In the genomic region with DNA sequence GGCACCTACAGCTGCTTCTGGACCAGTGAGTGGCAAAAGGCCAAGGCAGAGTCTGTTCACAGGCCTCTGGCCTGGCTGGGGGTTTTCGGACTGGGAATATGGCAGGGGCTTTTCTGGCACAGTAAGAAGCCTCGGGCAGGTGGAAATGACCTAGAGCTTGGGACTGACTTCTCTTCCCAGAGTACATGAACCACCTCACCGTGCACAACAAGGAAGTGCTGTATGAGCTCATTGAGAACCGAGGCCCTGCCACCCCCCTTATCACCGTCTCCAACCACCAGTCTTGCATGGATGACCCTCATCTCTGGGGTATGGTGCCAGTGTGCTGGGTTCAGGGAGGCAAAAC, we compare ENCODE assay signal across 8 mouse cellular contexts. TPM values are rescaled to one million over a fixed set of nuclear protein-coding genes. Genes with fewer than 3 reads are reported as not detected.
DNase-seq lines count a peak whose midpoint lies in the region; ATAC-seq and TF ChIP-seq lines count a peak whose summit lies in the region.

No protein-coding gene starts in this region.

- no peak for DNase-seq in lung, adult 2 months
- DNase-seq in lung, adult 18-20 months, result no peak
- no peak for DNase-seq in gastrocnemius, postnatal 14 days
- no peak for DNase-seq in embryo, embryonic 9.5 days (ENCODE audit: extremely low spot score)
- DNase-seq in gastrocnemius, postnatal 36 days, result no peak

- intact Hi-C loops in gastrocnemius, postnatal 14 days (cut with DNase I; ENCODE audit: low total_unique reads), result no loop called here
- intact Hi-C loops in gastrocnemius, postnatal 36 days (cut with DNase I), result loop anchor here (2.0 kb wide), 1 partner anchor 18 kb away; no protein-coding TSS in a partner anchor

- ATAC-seq in intestine, embryonic 15.5 days, result no peak; the same call in none of the 2 replicates
- ATAC-seq in neural tube, embryonic 13.5 days (ENCODE audit: low read depth), result no peak; the same call in none of the 2 replicates

- no peaks in the 10 kb centered on the region for H3K9me3 ChIP-seq in intestine, embryonic 15.5 days
- no peaks in the 10 kb centered on the region for H3K9me3 ChIP-seq in neural tube, embryonic 13.5 days

- no peaks in the 10 kb centered on the region for H3K4me1 ChIP-seq in lung, adult 2 months (ENCODE audit: control insufficient read depth, insufficient read depth, low read length)
- H3K4me1 ChIP-seq in embryonic fibroblast, embryonic 13.5 days (ENCODE audit: control insufficient read depth, insufficient read depth, low read length), result no peaks in the 10 kb centered on the region
- H3K4me1 ChIP-seq in intestine, embryonic 15.5 days (replicated peaks), result no peaks in the 10 kb centered on the region
- H3K4me1 ChIP-seq in neural tube, embryonic 13.5 days (replicated peaks), result peaks cover 21% of the 10 kb centered on the region

- peak overlapping the region; percentile 97 for H3K4me3 ChIP-seq in lung, adult 2 months (replicated peaks; ENCODE audit: extremely low read depth, low read depth, low read length)
- peak overlapping the region; percentile 87 for H3K4me3 ChIP-seq in embryonic fibroblast, embryonic 13.5 days (ENCODE audit: insufficient read depth, low read length)
- peak overlapping the region; percentile 54 for H3K4me3 ChIP-seq in intestine, embryonic 15.5 days (replicated peaks)
- peak overlapping the region; percentile 58 for H3K4me3 ChIP-seq in neural tube, embryonic 13.5 days

- peak overlapping the region; percentile 47; the same call in 1 of the 2 replicates for H3K27ac ChIP-seq in embryonic fibroblast, embryonic 13.5 days (ENCODE audit: insufficient read depth, low read length)
- H3K27ac ChIP-seq in intestine, embryonic 15.5 days, result peak overlapping the region; percentile 86
- peak overlapping the region; percentile 89 for H3K27ac ChIP-seq in neural tube, embryonic 13.5 days (replicated peaks)

- no peaks in the 10 kb centered on the region for H3K36me3 ChIP-seq in intestine, embryonic 15.5 days
- 0 out of 2 replicates have a peak, but pooled peaks cover 2% of the 10 kb centered on the region for H3K36me3 ChIP-seq in neural tube, embryonic 13.5 days

- no peak for TF ChIP-seq CTCF in lung, adult 2 months (IDR thresholded peaks at IDR 0.05; ENCODE audit: insufficient read depth, low read length)
- no peak for TF ChIP-seq CTCF in embryonic fibroblast, embryonic 13.5 days (IDR thresholded peaks at IDR 0.05; ENCODE audit: borderline replicate concordance, insufficient read depth, low read length)

- H3K4me2 ChIP-seq in intestine, embryonic 15.5 days (replicated peaks), result peak overlapping the region; percentile 64
- peak overlapping the region; percentile 74 for H3K4me2 ChIP-seq in neural tube, embryonic 13.5 days

- WGBS in lung, adult 2 months, result 52% methylated on average over 5 of the region's 5 CpGs
- 38% methylated on average over 5 of the region's 5 CpGs for WGBS in intestine, embryonic 15.5 days
- WGBS in neural tube, embryonic 13.5 days, result 55% methylated on average over 5 of the region's 5 CpGs

- no peak for TF ChIP-seq POLR2A in lung, adult 2 months (IDR thresholded peaks at IDR 0.05; ENCODE audit: borderline replicate concordance, extremely low read depth, low read depth, low read length)
- no peak for TF ChIP-seq POLR2A in embryonic fibroblast, embryonic 13.5 days (IDR thresholded peaks at IDR 0.05; ENCODE audit: low read depth, low read length)

- H3K9ac ChIP-seq in intestine, embryonic 15.5 days, result peak overlapping the region; percentile 59
- peak overlapping the region; percentile 83 for H3K9ac ChIP-seq in neural tube, embryonic 13.5 days

- no peaks in the 10 kb centered on the region for H3K27me3 ChIP-seq in intestine, embryonic 15.5 days (replicated peaks)
- no peaks in the 10 kb centered on the region for H3K27me3 ChIP-seq in neural tube, embryonic 13.5 days

RNA-seq across cellular contexts. Expression of gene Dnase1l1, which starts 0.9 kb away (rescaled TPM):
- polyA plus RNA-seq in lung, adult 2 months (2012; rRNA removed), result 26.1 and 38.3 TPM in 2 replicates
- polyA plus RNA-seq in embryonic fibroblast, embryonic 13.5 days (2011; ENCODE audit: insufficient read length, low read depth, missing spikeins), result 8.0 and 12.1 TPM in 2 replicates
- polyA plus RNA-seq in intestine, embryonic 15.5 days (2015; fragmentation: Nextera tagmentation; extraction: Ambion mirVana), result 11.0 TPM in 2 replicates
- 3.4 and 4.5 TPM in 2 replicates for polyA plus RNA-seq in neural tube, embryonic 13.5 days (2015; fragmentation: Nextera tagmentation; extraction: Ambion mirVana)
- 10 to 100 TPM; 79.6 to 82.4 TPM for total RNA-seq in gastrocnemius, postnatal 14 days (2021)
- total RNA-seq in gastrocnemius, postnatal 36 days (2021), result 100 to 1,000 TPM; 102 to 107 TPM

RNA-seq across cellular contexts. Expression of gene Taz, which starts 1.4 kb away (rescaled TPM):
- polyA plus RNA-seq in lung, adult 2 months (2012; rRNA removed), result 99.6 and 108 TPM in 2 replicates
- 43.2 and 52.9 TPM in 2 replicates for polyA plus RNA-seq in embryonic fibroblast, embryonic 13.5 days (2011; ENCODE audit: insufficient read length, low read depth, missing spikeins)
- 74.9 and 81.1 TPM in 2 replicates for polyA plus RNA-seq in intestine, embryonic 15.5 days (2015; fragmentation: Nextera tagmentation; extraction: Ambion mirVana)
- 80.2 and 86.0 TPM in 2 replicates for polyA plus RNA-seq in neural tube, embryonic 13.5 days (2015; fragmentation: Nextera tagmentation; extraction: Ambion mirVana)
- total RNA-seq in gastrocnemius, postnatal 14 days (2021), result 10 to 100 TPM; 31.6 to 34.1 TPM
- 10 to 100 TPM; 39.0 to 43.7 TPM for total RNA-seq in gastrocnemius, postnatal 36 days (2021)

RNA-seq across cellular contexts. Expression of gene Rpl10, which starts 12.5 kb away (rescaled TPM):
- 1,085 and 1,289 TPM in 2 replicates for polyA plus RNA-seq in lung, adult 2 months (2012; rRNA removed)
- 311 and 352 TPM in 2 replicates for polyA plus RNA-seq in embryonic fibroblast, embryonic 13.5 days (2011; ENCODE audit: insufficient read length, low read depth, missing spikeins)
- 818 and 879 TPM in 2 replicates for polyA plus RNA-seq in intestine, embryonic 15.5 days (2015; fragmentation: Nextera tagmentation; extraction: Ambion mirVana)
- polyA plus RNA-seq in neural tube, embryonic 13.5 days (2015; fragmentation: Nextera tagmentation; extraction: Ambion mirVana), result 582 and 609 TPM in 2 replicates
- 100 to 1,000 TPM; 121 to 122 TPM for total RNA-seq in gastrocnemius, postnatal 14 days (2021)
- total RNA-seq in gastrocnemius, postnatal 36 days (2021), result 100 to 1,000 TPM; 133 to 141 TPM

RNA-seq across cellular contexts. Expression of gene Atp6ap1, which starts 13.8 kb away (rescaled TPM):
- polyA plus RNA-seq in lung, adult 2 months (2012; rRNA removed), result 413 and 452 TPM in 2 replicates
- polyA plus RNA-seq in embryonic fibroblast, embryonic 13.5 days (2011; ENCODE audit: insufficient read length, low read depth, missing spikeins), result 290 and 334 TPM in 2 replicates
- polyA plus RNA-seq in intestine, embryonic 15.5 days (2015; fragmentation: Nextera tagmentation; extraction: Ambion mirVana), result 120 and 126 TPM in 2 replicates
- polyA plus RNA-seq in neural tube, embryonic 13.5 days (2015; fragmentation: Nextera tagmentation; extraction: Ambion mirVana), result 215 and 225 TPM in 2 replicates
- total RNA-seq in gastrocnemius, postnatal 14 days (2021), result 10 to 100 TPM; 87.9 to 94.6 TPM
- total RNA-seq in gastrocnemius, postnatal 36 days (2021), result 10 to 100 TPM; 83.9 to 88.0 TPM

RNA-seq across cellular contexts. Expression of gene Gdi1, which starts 21.7 kb away (rescaled TPM):
- polyA plus RNA-seq in lung, adult 2 months (2012; rRNA removed), result 143 and 212 TPM in 2 replicates
- 184 and 194 TPM in 2 replicates for polyA plus RNA-seq in embryonic fibroblast, embryonic 13.5 days (2011; ENCODE audit: insufficient read length, low read depth, missing spikeins)
- 158 and 168 TPM in 2 replicates for polyA plus RNA-seq in intestine, embryonic 15.5 days (2015; fragmentation: Nextera tagmentation; extraction: Ambion mirVana)
- 915 and 943 TPM in 2 replicates for polyA plus RNA-seq in neural tube, embryonic 13.5 days (2015; fragmentation: Nextera tagmentation; extraction: Ambion mirVana)
- total RNA-seq in gastrocnemius, postnatal 14 days (2021), result 10 to 100 TPM; 36.3 to 38.9 TPM
- 10 to 100 TPM; 28.6 to 33.1 TPM for total RNA-seq in gastrocnemius, postnatal 36 days (2021)
